18 mouse cellular contexts compared by ENCODE assay signal in the genomic region with DNA sequence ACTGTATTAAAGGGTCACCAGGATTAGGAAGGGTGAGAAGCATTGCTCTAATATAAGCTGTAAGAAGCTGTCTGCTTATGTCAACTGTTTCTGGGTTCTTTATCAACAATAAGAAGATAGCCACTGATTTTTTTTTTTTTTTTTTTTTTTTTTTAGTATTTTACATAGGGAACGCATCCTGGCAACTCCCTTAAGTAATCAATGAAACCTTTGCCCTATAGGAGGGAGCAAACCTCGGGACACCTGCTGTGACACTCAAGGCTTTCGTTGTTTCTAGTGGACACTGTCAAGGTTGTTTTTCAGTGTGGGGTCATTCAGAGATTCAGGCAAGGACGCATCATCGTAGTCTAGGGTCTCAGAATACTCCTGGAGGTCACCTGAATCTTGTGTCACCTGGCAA.
"Had no signal": no experiment of that assay in that cellular context is flagged by ENCODE, and none has a peak within 500 bp of the region (broad histone marks: within the 10 kb centered on the region; RNA-seq: fewer than 3 reads in every experiment).

No protein-coding gene starts in this region.

- H3K4me2 ChIP-seq: heart, embryonic 15.5 days; hindbrain, embryonic 13.5 days; hindbrain, embryonic 15.5 days; limb, embryonic 13.5 days; limb, embryonic 15.5 days; liver, embryonic 12.5 days had no signal

- H3K4me3 ChIP-seq: gastrocnemius, adult 2 months; heart, adult 2 months; heart, embryonic 13.5 days; heart, embryonic 15.5 days; hindbrain, embryonic 13.5 days; hindbrain, embryonic 15.5 days; limb, embryonic 13.5 days; limb, embryonic 15.5 days; liver, embryonic 12.5 days had no signal

- H3K36me3 ChIP-seq: heart, embryonic 13.5 days; heart, embryonic 15.5 days; hindbrain, embryonic 13.5 days; hindbrain, embryonic 15.5 days; limb, embryonic 13.5 days; limb, embryonic 15.5 days; liver, embryonic 12.5 days had no signal

- DNase-seq: gastrocnemius, adult 2 months; gastrocnemius, postnatal 36 days; heart, adult 2 months; heart, postnatal 14 days; heart, postnatal 36 days; kidney, adult 18-20 months; kidney, postnatal 10 days; layer of hippocampus, postnatal 36 days; left cerebral cortex, postnatal 4 days had no signal

- H3K9me3 ChIP-seq: heart, embryonic 13.5 days; heart, embryonic 15.5 days; hindbrain, embryonic 13.5 days; hindbrain, embryonic 15.5 days; limb, embryonic 13.5 days; limb, embryonic 15.5 days; liver, embryonic 12.5 days had no signal

- ATAC-seq: hindbrain, postnatal 0 days; liver, embryonic 12.5 days had no signal

- H3K9ac ChIP-seq: heart, embryonic 13.5 days; heart, embryonic 15.5 days; hindbrain, embryonic 13.5 days; hindbrain, embryonic 15.5 days; limb, embryonic 13.5 days; limb, embryonic 15.5 days; liver, embryonic 12.5 days; liver, embryonic 14.5 days had no signal

- H3K27ac ChIP-seq: gastrocnemius, adult 2 months; heart, adult 2 months; heart, embryonic 13.5 days; heart, embryonic 15.5 days; hindbrain, embryonic 13.5 days; hindbrain, embryonic 15.5 days; hindbrain, postnatal 0 days; limb, embryonic 13.5 days; limb, embryonic 15.5 days; liver, embryonic 12.5 days; liver, embryonic 14.5 days had no signal

- H3K27me3 ChIP-seq: heart, embryonic 15.5 days; hindbrain, embryonic 15.5 days had no signal
